Mouse (Mus musculus) heart, embryonic 14.5 days (tissue): ENCODE measurements at regions not wholly inside any gene's neighbourhood (a gene's known extent, or its start where the extent isn't known, plus 50 kb on each side); places are given as distances from the start of the nearest gene placed in this dataset.

Experiments used
- ATAC-seq: fragments of 200-750 bp; cut with Nextera tagmentation; 2 replicates; pipeline ENCODE4 v1.8.0; 2017; ENCODE audit warnings: low read depth, moderate TSS enrichment; ENCODE audit not compliant: insufficient number of reproducible peaks, insufficient read depth, low FRiP score
- H3K27ac ChIP-seq, 2 experiments: fragments of 200-500 bp in 1 of 2; fragments of 300-500 bp in 1 of 2; sonication (generic) in 1 of 2; replicated peaks in 1 of 2; 2 replicates each; pipeline ENCODE4 v1.5.1; 2012 to 2014; ENCODE audit warnings: low read depth in 2 of 2, low read length in 2 of 2, control low read depth in 1 of 2, mild to moderate bottlenecking in 1 of 2, mixed read lengths in 1 of 2; ENCODE audit not compliant: control insufficient read depth in 1 of 2, insufficient read depth in 1 of 2
- H3K27me3 ChIP-seq: fragments of 300-500 bp; sonication (generic); 2 replicates; pipeline ENCODE4 v1.6.1; 2014; ENCODE audit warnings: mild to moderate bottlenecking, low read length, control low read depth; ENCODE audit not compliant: control insufficient read depth, insufficient read depth
- H3K36me3 ChIP-seq: fragments of 300-500 bp; sonication (generic); 2 replicates; pipeline ENCODE4 v1.6.1; 2014; ENCODE audit warnings: mild to moderate bottlenecking, control low read depth, low read length, mixed read lengths; ENCODE audit not compliant: control insufficient read depth, insufficient read depth
- H3K4me1 ChIP-seq, 2 experiments: fragments of 200-500 bp in 1 of 2; fragments of 300-500 bp in 1 of 2; sonication (generic) in 1 of 2; 2 replicates each; pipeline ENCODE4 v1.6.1; 2012 to 2014; ENCODE audit warnings: low read length in 2 of 2, control low read depth in 1 of 2, mixed read lengths in 1 of 2; ENCODE audit not compliant: control insufficient read depth in 2 of 2, insufficient read depth in 2 of 2
- H3K4me2 ChIP-seq: fragments of 300-500 bp; sonication (generic); 2 replicates; pipeline ENCODE4 v1.6.1; 2014; ENCODE audit warnings: mild to moderate bottlenecking, low read length
- H3K4me3 ChIP-seq, 2 experiments: fragments of 200-500 bp in 1 of 2; fragments of 300-500 bp in 1 of 2; sonication (generic) in 1 of 2; 2 replicates each; pipeline ENCODE4 v1.5.1; 2012 to 2014; ENCODE audit warnings: low read length in 2 of 2, mild to moderate bottlenecking in 2 of 2, control low read depth in 1 of 2, low read depth in 1 of 2, moderate library complexity in 1 of 2; ENCODE audit not compliant: control insufficient read depth in 1 of 2, insufficient read depth in 1 of 2
- H3K9ac ChIP-seq: fragments of 300-500 bp; sonication (generic); 2 replicates; pipeline ENCODE4 v1.6.1; 2014; ENCODE audit warnings: mild to moderate bottlenecking, low read length
- H3K9me3 ChIP-seq: fragments of 300-500 bp; sonication (generic); 2 replicates; pipeline ENCODE4 v1.6.1; 2016; ENCODE audit warnings: low read length, control low read depth; ENCODE audit not compliant: control insufficient read depth
- WGBS: fragments of 180-500 bp; shearing (Covaris S2); extraction: QIAGEN DNeasy Blood & Tissue Kit; methylation state at CpG from one replicate; pipeline ENCODE4 v1.1.7; 2014; 5-methylcytosine and 5-hydroxymethylcytosine counted together

DNA sequence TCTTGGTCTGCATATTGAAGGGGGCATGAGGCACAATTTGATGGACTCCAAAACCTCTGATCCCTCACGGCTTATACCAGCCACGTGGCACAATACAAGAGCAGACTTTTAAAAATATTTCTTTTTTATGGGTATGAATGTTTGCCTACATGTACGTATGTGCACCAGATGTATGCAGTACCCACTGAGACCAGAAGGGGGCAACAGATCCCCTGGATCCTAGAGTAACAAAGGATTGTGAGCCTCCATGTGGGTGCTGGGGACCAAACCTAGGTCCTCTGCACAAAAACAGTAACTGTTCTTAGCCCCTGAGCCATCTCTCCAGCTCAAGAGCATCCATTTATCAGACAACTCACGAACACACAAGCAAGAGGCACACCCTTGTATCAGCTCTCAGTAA is 121.5 kb downstream of the Katnal1 start:
- H3K27ac ChIP-seq, result no peak overlapping the region
- H3K36me3 ChIP-seq, result no peaks in the 10 kb centered on the region
- H3K4me3 ChIP-seq, result no peak overlapping the region
- peaks cover 6% of the 10 kb centered on the region for H3K9me3 ChIP-seq
- no peak overlapping the region for H3K4me2 ChIP-seq
- 93% methylated on average over 4 of the region's 4 CpGs for WGBS
- no peak overlapping the region for H3K9ac ChIP-seq
- no peaks in the 10 kb centered on the region for H3K27me3 ChIP-seq
- no peak for ATAC-seq
- peaks cover 16 to 27% of the 10 kb centered on the region in 2 experiments for H3K4me1 ChIP-seq

DNA sequence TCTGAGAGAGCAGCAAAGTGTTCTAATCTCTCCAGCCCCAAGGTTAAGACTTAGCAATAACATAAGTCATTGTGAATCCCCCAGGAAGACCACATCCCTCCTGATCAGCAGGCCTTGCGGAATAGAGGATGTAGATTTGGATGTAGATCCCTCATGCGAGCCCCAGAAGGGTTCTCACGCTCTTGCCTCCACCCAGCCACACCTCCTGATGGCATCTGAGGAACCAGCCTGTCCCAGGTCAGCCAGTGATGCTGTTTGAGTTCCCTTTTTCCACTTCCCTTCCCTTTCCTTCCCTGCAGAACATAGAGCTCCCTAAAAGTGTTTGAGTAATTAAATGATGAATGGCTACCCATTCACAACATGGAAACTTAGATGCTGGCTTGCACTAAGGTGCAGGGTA is 124.1 kb downstream of the Katnal1 start:
- Histone ChIP-seq H3K4me1 (peaks cover 9 to 22% of the 10 kb centered on the region in 2 experiments), H3K36me3 (no peaks in the 10 kb centered on the region), H3K27me3 (no peaks in the 10 kb centered on the region), H3K4me3 (no peak overlapping the region), H3K27ac (no peak overlapping the region), H3K9me3 (peaks cover 6% of the 10 kb centered on the region), H3K4me2 (no peak overlapping the region), H3K9ac (no peak overlapping the region)
- no peak for ATAC-seq
- 70% methylated on average over 1 of the region's 3 CpGs for WGBS

DNA sequence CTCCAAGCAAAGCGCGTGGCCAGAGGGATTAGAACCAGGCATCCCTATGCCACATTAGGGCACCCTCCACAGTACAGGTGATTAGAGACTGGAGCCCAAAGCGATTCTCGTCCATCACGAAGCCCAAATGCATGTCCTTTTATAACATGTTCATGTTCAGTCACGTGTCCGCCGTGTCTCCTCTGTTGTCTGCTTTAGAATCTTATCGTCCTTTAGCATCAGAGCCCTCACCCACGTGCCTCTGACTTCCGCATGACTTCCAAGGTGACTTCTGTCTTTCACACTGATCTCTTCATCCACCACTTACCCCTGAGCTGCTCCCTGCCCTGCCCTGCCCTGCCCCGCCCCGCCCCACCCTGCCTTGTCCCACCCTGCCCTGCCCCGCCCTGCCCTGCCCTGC is 125.3 kb downstream of the Katnal1 start:
- Histone ChIP-seq H3K36me3 (no peaks in the 10 kb centered on the region), H3K4me3 (no peak overlapping the region), H3K27ac (no peak overlapping the region), H3K27me3 (no peaks in the 10 kb centered on the region), H3K4me1 (peaks cover under 1 to 10% of the 10 kb centered on the region in 2 experiments), H3K4me2 (no peak overlapping the region), H3K9me3 (peaks cover 6% of the 10 kb centered on the region), H3K9ac (no peak overlapping the region)
- ATAC-seq, result no peak
- WGBS, result 83% methylated on average over 13 of the region's 14 CpGs

DNA sequence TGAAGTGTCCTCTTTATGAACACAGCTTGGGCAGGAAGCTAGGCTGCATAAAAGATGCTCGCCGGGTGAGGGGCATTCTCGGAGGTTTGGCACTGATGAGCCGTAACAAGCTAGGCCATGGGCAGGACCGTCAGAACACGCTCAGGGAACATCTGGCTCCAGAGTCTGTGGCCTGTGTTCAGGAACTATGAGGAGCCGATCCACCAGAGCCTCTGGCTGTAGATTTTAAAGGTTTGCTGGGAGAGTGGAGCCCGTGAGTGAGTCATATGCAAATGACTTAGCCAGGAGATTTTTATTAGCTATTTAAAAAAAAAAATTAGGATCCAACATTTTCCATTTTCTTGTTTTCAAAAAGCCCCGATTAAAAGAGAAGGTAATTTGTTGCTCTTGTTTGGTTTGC is 126.4 kb downstream of the Katnal1 start:
- Histone ChIP-seq H3K4me1 (peaks cover 4 to 6% of the 10 kb centered on the region in 2 experiments; a peak in 2 of 4 replicates), H3K9me3 (peaks cover 5% of the 10 kb centered on the region), H3K9ac (no peak overlapping the region), H3K27ac (no peak overlapping the region), H3K4me2 (no peak overlapping the region), H3K36me3 (no peaks in the 10 kb centered on the region), H3K27me3 (no peaks in the 10 kb centered on the region), H3K4me3 (no peak overlapping the region)
- ATAC-seq, result no peak
- 81% methylated on average over 9 of the region's 9 CpGs for WGBS

DNA sequence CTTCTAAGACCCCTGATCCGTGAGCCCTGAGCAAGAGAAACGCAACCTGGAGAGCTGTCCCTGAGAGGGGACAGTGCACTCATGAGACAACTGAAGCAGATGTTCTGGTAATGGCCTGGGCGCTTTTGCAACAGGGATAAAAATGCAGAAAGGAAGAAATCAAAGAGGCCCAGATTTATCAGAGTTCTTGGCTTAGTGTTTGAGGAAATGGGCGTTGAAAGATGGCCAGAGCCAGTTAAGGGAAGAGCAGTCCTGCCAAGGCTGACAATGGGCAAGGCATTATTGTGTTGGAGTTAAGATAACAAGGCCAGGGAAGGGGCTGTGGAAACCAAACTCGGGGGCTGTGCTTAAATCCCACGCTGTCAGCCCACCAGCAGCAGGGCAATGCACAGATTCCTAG is 130.6 kb downstream of the Katnal1 start:
- Histone ChIP-seq H3K9ac (no peak overlapping the region), H3K9me3 (no peaks in the 10 kb centered on the region), H3K4me1 (peaks cover 4 to 5% of the 10 kb centered on the region in 2 experiments; a peak in 2 of 4 replicates), H3K4me3 (no peak overlapping the region), H3K36me3 (no peaks in the 10 kb centered on the region), H3K27me3 (no peaks in the 10 kb centered on the region), H3K4me2 (no peak overlapping the region), H3K27ac (no peak overlapping the region)
- 37% methylated on average over 6 of the region's 6 CpGs for WGBS
- ATAC-seq, result no peak

DNA sequence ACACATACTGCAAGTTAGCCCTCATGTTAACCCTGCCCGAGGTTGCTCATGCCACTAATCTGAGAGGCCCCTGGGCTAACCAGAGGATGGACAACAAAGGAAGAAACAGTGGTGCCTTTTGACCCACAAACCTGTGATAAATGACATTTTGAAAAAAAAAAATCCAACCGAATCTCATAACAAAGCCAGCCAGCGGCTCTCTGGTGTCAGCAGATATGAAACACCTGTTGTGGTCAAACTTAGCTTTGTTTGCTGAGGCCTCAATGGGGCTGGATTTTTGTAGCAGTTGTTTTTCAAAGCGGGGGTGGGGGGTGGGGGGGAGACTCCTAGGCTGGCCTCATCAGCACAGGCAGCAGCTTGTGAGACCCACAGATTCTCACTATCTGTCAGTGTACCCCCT is 133.0 kb downstream of the Katnal1 start:
- no peaks in the 10 kb centered on the region for H3K36me3 ChIP-seq
- H3K4me1 ChIP-seq, result peaks cover 2 to 4% of the 10 kb centered on the region in 2 experiments; a peak in 1 of 4 replicates
- no peak for ATAC-seq
- H3K4me3 ChIP-seq, result no peak overlapping the region
- H3K27me3 ChIP-seq, result no peaks in the 10 kb centered on the region
- H3K9me3 ChIP-seq, result no peaks in the 10 kb centered on the region
- H3K4me2 ChIP-seq, result no peak overlapping the region
- H3K27ac ChIP-seq, result no peak overlapping the region
- no peak overlapping the region for H3K9ac ChIP-seq
- WGBS, result 44% methylated on average over 4 of the region's 4 CpGs

DNA sequence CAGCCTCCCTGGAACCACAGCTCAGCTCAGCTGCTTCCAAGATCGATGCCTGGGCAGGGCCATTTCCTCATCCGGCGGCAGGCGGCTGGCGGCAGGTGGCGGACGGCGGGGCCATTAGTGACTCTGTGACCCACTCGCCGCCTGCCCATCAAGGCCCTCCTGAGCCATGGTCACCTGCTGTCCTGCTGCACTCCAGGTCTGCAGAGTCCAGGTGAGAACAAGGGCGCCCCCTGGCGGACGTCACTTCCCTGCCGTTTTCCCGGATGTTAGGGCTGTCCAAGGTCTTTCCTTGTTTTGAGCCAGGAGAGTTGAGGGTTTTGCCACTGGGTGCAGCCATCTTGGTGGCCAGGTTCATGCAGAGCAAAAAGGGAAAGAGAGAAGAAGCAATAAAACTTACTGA is 134.7 kb downstream of the Katnal1 start:
- H3K27me3 ChIP-seq, result no peaks in the 10 kb centered on the region
- H3K4me1 ChIP-seq, result peaks cover 2 to 4% of the 10 kb centered on the region in 2 experiments; a peak in 1 of 4 replicates
- H3K4me2 ChIP-seq, result no peak overlapping the region
- WGBS, result 30% methylated on average over 15 of the region's 15 CpGs
- H3K9me3 ChIP-seq, result no peaks in the 10 kb centered on the region
- no peak for ATAC-seq
- no peak overlapping the region for H3K27ac ChIP-seq
- no peak overlapping the region for H3K9ac ChIP-seq
- H3K36me3 ChIP-seq, result no peaks in the 10 kb centered on the region
- H3K4me3 ChIP-seq, result no peak overlapping the region

DNA sequence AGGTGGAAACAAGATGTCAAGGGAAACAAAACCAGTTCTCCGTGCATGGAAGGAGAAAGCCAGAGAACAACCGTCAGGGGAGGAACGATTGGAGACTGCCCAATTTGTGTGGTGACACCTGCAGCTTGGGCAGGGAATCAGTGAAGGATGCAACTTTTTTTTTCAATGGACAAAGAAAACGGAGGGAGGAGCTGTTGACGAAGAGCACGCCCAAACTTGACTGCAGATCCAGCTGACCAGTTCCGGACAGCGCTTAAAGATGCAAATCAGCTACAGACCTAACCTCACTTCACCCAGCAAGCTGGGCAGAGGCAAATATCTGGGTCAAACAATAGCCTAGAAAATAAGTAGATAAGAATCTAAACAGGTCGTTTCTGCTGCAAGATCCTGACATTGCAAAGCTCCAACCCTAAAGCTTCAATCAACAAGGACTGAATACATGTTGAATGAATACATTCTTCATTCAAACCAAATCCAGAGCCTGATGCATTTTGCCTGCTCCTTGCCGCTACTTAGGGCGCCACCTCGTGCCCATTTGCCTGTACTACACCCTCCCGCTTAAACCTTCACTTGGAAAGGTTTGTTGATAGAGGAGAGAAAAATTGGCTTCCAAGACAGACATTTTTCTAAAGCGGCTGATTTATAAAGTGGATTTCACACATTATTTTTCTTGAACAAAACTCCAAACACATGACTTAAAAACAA is 136.2 kb downstream of the Katnal1 start:
- Histone ChIP-seq H3K9ac (no peak overlapping the region), H3K27ac (no peak overlapping the region), H3K27me3 (no peaks in the 10 kb centered on the region), H3K36me3 (no peaks in the 10 kb centered on the region), H3K9me3 (no peaks in the 10 kb centered on the region), H3K4me3 (no peak overlapping the region), H3K4me1 (no peaks in the 10 kb centered on the region), H3K4me2 (no peak overlapping the region)
- ATAC-seq, result no peak
- 14% methylated on average over 14 of the region's 14 CpGs for WGBS
